Mouse (Mus musculus) MEL (cell line): ENCODE measurements around the gene Abca14. TPM values are rescaled to one million over a fixed set of nuclear protein-coding genes. Genes with fewer than 3 reads are reported as not detected.
A peak's percentile ranks its signal among the peaks of the same experiment; 100 is the strongest.

ENCODE experiments used
- DNase-seq: peaks from one replicate; pipeline ENCODE4 v3.0.0; 2011; ENCODE audit warnings: low read depth, low spot score
- H3K27ac ChIP-seq: 2 replicates; pipeline ENCODE4 v1.5.1; 2012; ENCODE audit warnings: low read depth, mild to moderate bottlenecking, control low read depth, low read length, moderate library complexity; ENCODE audit not compliant: control insufficient read depth
- H3K27me3 ChIP-seq, 2 experiments: fragments of 150-350 bp in 1 of 2; sonication (generic) in 1 of 2; 2 replicates each; pipeline ENCODE4 v1.6.1; 2012; ENCODE audit warnings: low read length in 2 of 2, mild to moderate bottlenecking in 2 of 2, improper control_type of control experiment in 1 of 2, moderate library complexity in 1 of 2; ENCODE audit not compliant: insufficient read depth in 2 of 2, control insufficient read depth in 1 of 2
- H3K36me3 ChIP-seq, 2 experiments: 2 replicates each; pipeline ENCODE4 v1.6.1; 2012 to 2014; ENCODE audit warnings: low read length in 2 of 2, improper control_type of control experiment in 1 of 2, inconsistent platforms in 1 of 2, mild to moderate bottlenecking in 1 of 2; ENCODE audit not compliant: insufficient read depth in 2 of 2, control insufficient read depth in 1 of 2
- H3K4me1 ChIP-seq, 2 experiments: fragments of 150-350 bp in 1 of 2; sonication (generic) in 1 of 2; 2 replicates each; pipeline ENCODE4 v1.6.1; 2012; ENCODE audit warnings: low read length in 2 of 2, improper control_type of control experiment in 1 of 2, mild to moderate bottlenecking in 1 of 2; ENCODE audit not compliant: insufficient read depth in 2 of 2, control insufficient read depth in 1 of 2
- H3K4me3 ChIP-seq, 2 experiments: fragments of 150-350 bp in 1 of 2; sonication (generic) in 1 of 2; 2 replicates each; pipeline ENCODE4 v1.5.1; 2012; ENCODE audit warnings: low read depth in 2 of 2, low read length in 2 of 2, mild to moderate bottlenecking in 2 of 2, moderate library complexity in 2 of 2, control low read depth in 1 of 2, improper control_type of control experiment in 1 of 2; ENCODE audit not compliant: control insufficient read depth in 1 of 2, insufficient read depth in 1 of 2
- H3K79me2 ChIP-seq: 2 replicates; pipeline ENCODE4 v1.6.1; 2012; ENCODE audit warnings: mild to moderate bottlenecking, low read length, moderate library complexity; ENCODE audit not compliant: control insufficient read depth, poor library complexity, insufficient read depth
- H3K9ac ChIP-seq: 2 replicates; pipeline ENCODE4 v1.6.1; 2012; ENCODE audit warnings: low read depth, mild to moderate bottlenecking, control low read depth, low read length, moderate library complexity; ENCODE audit not compliant: control insufficient read depth, poor library complexity, severe bottlenecking
- H3K9me3 ChIP-seq: fragments of 150-350 bp; sonication (generic); replicated peaks from 2 replicates; pipeline ENCODE4 v1.6.1; 2012; ENCODE audit warnings: mild to moderate bottlenecking, low read length, improper control_type of control experiment, moderate library complexity; ENCODE audit not compliant: insufficient read depth
- BHLHE40 ChIP-seq: IDR thresholded peaks from 2 replicates; pipeline ENCODE4 v1.6.1; 2012; ENCODE audit warnings: low read depth, mild to moderate bottlenecking, inconsistent platforms, low read length, improper control_type of control experiment, borderline replicate concordance
- CHD1 ChIP-seq: IDR thresholded peaks from 2 replicates; pipeline ENCODE4 v1.6.1; 2012; ENCODE audit warnings: low read depth, mild to moderate bottlenecking, inconsistent platforms, low read length, improper control_type of control experiment
- CHD2 ChIP-seq: IDR thresholded peaks from 2 replicates; pipeline ENCODE4 v1.6.1; 2011; ENCODE audit warnings: low read length, improper control_type of control experiment
- CTCF ChIP-seq, 3 experiments: IDR thresholded peaks in 2 of 3; conservative IDR thresholded peaks in 1 of 3; 2 replicates each; pipeline ENCODE4 v1.5.1; 2011 to 2012; ENCODE audit warnings: low read length in 3 of 3, low read depth in 2 of 3, mild to moderate bottlenecking in 2 of 3, improper control_type of control experiment in 1 of 3, inconsistent platforms in 1 of 3, mixed read lengths in 1 of 3, moderate library complexity in 1 of 3; ENCODE audit not compliant: control insufficient read depth in 1 of 3, insufficient read depth in 1 of 3, poor library complexity in 1 of 3, severe bottlenecking in 1 of 3
- E2F4 ChIP-seq: IDR thresholded peaks from 2 replicates; pipeline ENCODE4 v1.6.1; 2011; ENCODE audit warnings: low read depth, low read length, improper control_type of control experiment, borderline replicate concordance
- ELF1 ChIP-seq: IDR thresholded peaks from 2 replicates; pipeline ENCODE4 v1.6.1; 2014; ENCODE audit warnings: low read depth, mild to moderate bottlenecking, inconsistent platforms, low read length, improper control_type of control experiment, moderate library complexity
- EP300 ChIP-seq, 2 experiments: IDR thresholded peaks; 2 replicates each; pipeline ENCODE4 v1.6.1; 2011; ENCODE audit warnings: improper control_type of control experiment in 2 of 2, low read length in 2 of 2, low read depth in 1 of 2, mild to moderate bottlenecking in 1 of 2
- ETS1 ChIP-seq: IDR thresholded peaks from 2 replicates; pipeline ENCODE4 v1.6.1; 2012; ENCODE audit warnings: low read depth, mild to moderate bottlenecking, inconsistent platforms, low read length, improper control_type of control experiment, moderate library complexity
- GATA1 ChIP-seq: IDR thresholded peaks from 2 replicates; pipeline ENCODE4 v1.6.1; 2011; ENCODE audit warnings: low read depth, low read length, improper control_type of control experiment
- JUND ChIP-seq: IDR thresholded peaks from 2 replicates; pipeline ENCODE4 v1.6.1; 2011; ENCODE audit warnings: low read depth, mild to moderate bottlenecking, improper control_type of control experiment, low read length
- KAT2A ChIP-seq: conservative IDR thresholded peaks from 2 replicates; pipeline ENCODE4 v1.6.1; 2012; ENCODE audit warnings: low read depth, low read length, improper control_type of control experiment, inconsistent platforms
- MAFK ChIP-seq: IDR thresholded peaks from 2 replicates; pipeline ENCODE4 v1.6.1; 2011; ENCODE audit warnings: low read depth, mild to moderate bottlenecking, low read length, improper control_type of control experiment, borderline replicate concordance
- MAX ChIP-seq: IDR thresholded peaks from 2 replicates; pipeline ENCODE4 v1.6.1; 2011; ENCODE audit warnings: low read length, improper control_type of control experiment
- MAZ ChIP-seq: IDR thresholded peaks from 2 replicates; pipeline ENCODE4 v1.6.1; 2012; ENCODE audit warnings: low read depth, mild to moderate bottlenecking, inconsistent platforms, low read length, improper control_type of control experiment
- MEF2A ChIP-seq: IDR thresholded peaks from 2 replicates; pipeline ENCODE4 v1.6.1; 2014; ENCODE audit warnings: low read depth, mild to moderate bottlenecking, inconsistent platforms, low read length, improper control_type of control experiment; ENCODE audit not compliant: poor library complexity, insufficient replicate concordance, severe bottlenecking; ENCODE audit errors: extremely low read depth
- MXI1 ChIP-seq: IDR thresholded peaks from 2 replicates; pipeline ENCODE4 v1.6.1; 2011; ENCODE audit warnings: mild to moderate bottlenecking, low read depth, low read length, improper control_type of control experiment
- MYC ChIP-seq: IDR thresholded peaks from 2 replicates; pipeline ENCODE4 v1.6.1; 2011; ENCODE audit warnings: low read depth, mild to moderate bottlenecking, low read length, improper control_type of control experiment, moderate library complexity
- NRF1 ChIP-seq: IDR thresholded peaks from 2 replicates; pipeline ENCODE4 v1.6.1; 2014; ENCODE audit warnings: low read depth, mild to moderate bottlenecking, inconsistent platforms, low read length, improper control_type of control experiment, moderate library complexity; ENCODE audit not compliant: poor library complexity, insufficient read depth, severe bottlenecking
- POLR2AphosphoS2 ChIP-seq: IDR thresholded peaks from 2 replicates; pipeline ENCODE4 v1.6.1; 2011; ENCODE audit warnings: low read length, improper control_type of control experiment
- POLR2AphosphoS5 ChIP-seq: IDR thresholded peaks from 2 replicates; pipeline ENCODE4 v1.6.1; 2012; ENCODE audit warnings: low read depth, borderline replicate concordance, mild to moderate bottlenecking, inconsistent platforms, low read length, moderate library complexity, mixed read lengths
- RAD21 ChIP-seq: IDR thresholded peaks from 2 replicates; pipeline ENCODE4 v1.6.1; 2011; ENCODE audit warnings: mild to moderate bottlenecking, low read depth, low read length, improper control_type of control experiment
- RCOR1 ChIP-seq: IDR thresholded peaks from 2 replicates; pipeline ENCODE4 v1.6.1; 2012; ENCODE audit warnings: low read depth, mild to moderate bottlenecking, inconsistent platforms, low read length, improper control_type of control experiment
- SIN3A ChIP-seq: IDR thresholded peaks from 2 replicates; pipeline ENCODE4 v1.6.1; 2012; ENCODE audit warnings: low read length, improper control_type of control experiment, inconsistent platforms
- SMC3 ChIP-seq: IDR thresholded peaks from 2 replicates; pipeline ENCODE4 v1.6.1; 2011; ENCODE audit warnings: low read depth, low read length, improper control_type of control experiment
- TAL1 ChIP-seq: IDR thresholded peaks from 2 replicates; pipeline ENCODE4 v1.6.1; 2012; ENCODE audit warnings: mild to moderate bottlenecking, inconsistent platforms, low read length, moderate library complexity, mixed read lengths
- TCF12 ChIP-seq: IDR thresholded peaks from 2 replicates; pipeline ENCODE4 v1.6.1; 2014; ENCODE audit warnings: low read depth, mild to moderate bottlenecking, inconsistent platforms, low read length, improper control_type of control experiment, moderate library complexity
- UBTF ChIP-seq: IDR thresholded peaks from 2 replicates; pipeline ENCODE4 v1.6.1; 2012; ENCODE audit warnings: low read depth, mild to moderate bottlenecking, inconsistent platforms, low read length, improper control_type of control experiment, moderate library complexity, borderline replicate concordance; ENCODE audit not compliant: insufficient read depth
- USF2 ChIP-seq, 2 experiments: IDR thresholded peaks; 2 replicates each; pipeline ENCODE4 v1.6.1; 2011 to 2012; ENCODE audit warnings: improper control_type of control experiment in 2 of 2, low read length in 2 of 2, borderline replicate concordance in 1 of 2, inconsistent platforms in 1 of 2, low read depth in 1 of 2, mild to moderate bottlenecking in 1 of 2; ENCODE audit not compliant: insufficient read depth in 1 of 2
- ZC3H11A ChIP-seq: IDR thresholded peaks from 2 replicates; pipeline ENCODE4 v1.6.1; 2012; ENCODE audit warnings: low read depth, mild to moderate bottlenecking, inconsistent platforms, low read length, improper control_type of control experiment
- ZKSCAN1 ChIP-seq: IDR thresholded peaks from 2 replicates; pipeline ENCODE4 v1.6.1; 2012; ENCODE audit warnings: low read depth, mild to moderate bottlenecking, inconsistent platforms, low read length, improper control_type of control experiment, moderate library complexity
- ZMIZ1 ChIP-seq: IDR thresholded peaks from 2 replicates; pipeline ENCODE4 v1.6.1; 2012; ENCODE audit warnings: low read depth, mild to moderate bottlenecking, inconsistent platforms, low read length, improper control_type of control experiment, moderate library complexity
- ZNF384 ChIP-seq: IDR thresholded peaks from 2 replicates; pipeline ENCODE4 v1.6.1; 2012; ENCODE audit warnings: low read depth, mild to moderate bottlenecking, inconsistent platforms, low read length, improper control_type of control experiment
- polyA plus RNA-seq, 2 experiments: library from polyadenylated mRNA; stranded (reverse) in 1 of 2; unstranded in 1 of 2; fragments of >175 nt in 1 of 2; fragments of >200 nt in 1 of 2; gene quantifications; 2 replicates each; pipeline versions ENCODE4 v1.2.1 to v1.2.4; 2012; ENCODE audit warnings: low replicate concordance in 2 of 2, low read depth in 1 of 2; ENCODE audit not compliant: insufficient read length in 2 of 2, insufficient read depth in 1 of 2, missing spikeins in 1 of 2
- total RNA-seq: library from RNA; depleted of rRNA; stranded (reverse); fragments of 300-350 nt; gene quantifications from 2 replicates; pipeline ENCODE4 v1.2.3, GENCODE M21; 2012

The Abca14 gene
- total and polyA plus RNA-seq, 3 experiments, result not detected

- no peaks in the 10 kb centered on the region for H3K36me3 ChIP-seq
- no peak overlapping the region for H3K9ac ChIP-seq
- no peaks in the 10 kb centered on the region for H3K9me3 ChIP-seq
- H3K27me3 ChIP-seq, result no peaks in the 10 kb centered on the region
- TF ChIP-seq KAT2A (no peak), POLR2AphosphoS2 (no peak), RAD21 (peak; percentile 73), CTCF (IDR thresholded peaks at IDR 0.05 in 2 of 3, conservative IDR thresholded peaks at IDR 0.05 in 1 of 3; ENCODE audit: control insufficient read depth in 1 of 3, insufficient read depth in 1 of 3, low read depth in 2 of 3, low read length in 3 of 3, poor library complexity in 1 of 3, severe bottlenecking in 1 of 3) (peak; percentile 47 to 62 (median 56)), SMC3 (peak; percentile 63), ZC3H11A (peak; percentile 37)
- no peak overlapping the region for H3K4me3 ChIP-seq
- peak; percentile 32 for DNase-seq
- no peak overlapping the region for H3K27ac ChIP-seq
- H3K79me2 ChIP-seq, result no peaks in the 10 kb centered on the region
- no peaks in the 10 kb centered on the region for H3K4me1 ChIP-seq
These were observed 37.3 kb downstream of the Abca14 start for GRCm38 (mm10) chr7:120241092-120241491.

GRCm38 (mm10) chr7:120271135-120271991, 67.6 kb downstream of the Abca14 start:
- no peak overlapping the region for H3K27ac ChIP-seq

GRCm38 (mm10) chr7:120272110-120272509, 68.3 kb downstream of the Abca14 start:
- H3K9ac ChIP-seq, result no peak overlapping the region

More at GRCm38 (mm10) chr7:120271135-120271991, 67.6 kb downstream of the Abca14 start:
- Histone ChIP-seq H3K9me3 (no peaks in the 10 kb centered on the region), H3K79me2 (no peaks in the 10 kb centered on the region), H3K36me3 (no peaks in the 10 kb centered on the region), H3K4me3 (no peak overlapping the region), H3K27me3 (no peaks in the 10 kb centered on the region), H3K4me1 (no peaks in the 10 kb centered on the region), H3K9ac (no peak overlapping the region)
- TF ChIP-seq MAZ (no peak), POLR2AphosphoS5 (no peak), RCOR1 (no peak), TCF12 (no peak), EP300 (IDR thresholded peaks at IDR 0.05; ENCODE audit: low read depth in 1 of 2, low read length in 2 of 2) (no peak), MXI1 (no peak), MYC (no peak), ZNF384 (no peak), MAFK (no peak), UBTF (no peak), ETS1 (no peak), SMC3 (no peak), ELF1 (no peak), CHD2 (no peak), ZKSCAN1 (no peak), MAX (no peak), GATA1 (no peak), BHLHE40 (no peak), JUND (no peak), USF2 (IDR thresholded peaks at IDR 0.05; ENCODE audit: borderline replicate concordance in 1 of 2, insufficient read depth in 1 of 2, low read depth in 1 of 2, low read length in 2 of 2) (no peak)
- DNase-seq, result no peak

More at GRCm38 (mm10) chr7:120272110-120272509, 68.3 kb downstream of the Abca14 start:
- H3K9me3 ChIP-seq, result no peaks in the 10 kb centered on the region
- TF ChIP-seq MEF2A (no peak), CHD1 (no peak), ZC3H11A (no peak), E2F4 (no peak), TAL1 (no peak), CHD2 (no peak), NRF1 (no peak), ZMIZ1 (no peak), GATA1 (no peak), MAFK (no peak), SMC3 (no peak), SIN3A (no peak)
- TF ChIP-seq, all 39 proteins: peak for 0
- no peaks in the 10 kb centered on the region for H3K4me1 ChIP-seq
- H3K27ac ChIP-seq, result no peak overlapping the region
- DNase-seq, result no peak
- no peaks in the 10 kb centered on the region for H3K79me2 ChIP-seq
- H3K36me3 ChIP-seq, result no peaks in the 10 kb centered on the region
- H3K27me3 ChIP-seq, result no peaks in the 10 kb centered on the region
- H3K4me3 ChIP-seq, result no peak overlapping the region
